Mouse (Mus musculus) kidney, adult 18-20 months (tissue): ENCODE data around the gene Extl1.

ENCODE experiments used
- DNase-seq: peaks from one replicate; pipeline ENCODE4 v3.0.0; 2021

The Extl1 gene

DNA sequence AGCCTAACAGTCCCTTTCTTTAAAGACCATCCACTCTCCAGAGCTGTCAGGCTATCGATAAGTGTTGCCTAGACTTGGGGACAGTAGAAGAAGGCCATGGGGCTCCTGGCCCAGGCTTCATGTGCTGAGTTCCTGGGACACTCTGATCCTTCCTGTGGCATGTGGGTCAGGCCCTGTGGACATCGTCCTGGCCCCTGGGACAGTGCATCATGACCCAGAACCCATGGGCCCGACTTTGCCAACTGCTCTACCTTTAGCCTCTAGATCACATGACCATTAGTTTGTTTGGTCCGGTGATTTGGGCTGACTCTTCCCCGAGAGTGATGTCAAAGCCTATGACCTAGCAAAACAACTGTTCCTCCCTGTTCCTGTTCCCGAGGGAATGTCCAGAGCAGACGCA is 73.5 kb downstream of the Extl1 start:
- peak; percentile 38 for DNase-seq

DNA sequence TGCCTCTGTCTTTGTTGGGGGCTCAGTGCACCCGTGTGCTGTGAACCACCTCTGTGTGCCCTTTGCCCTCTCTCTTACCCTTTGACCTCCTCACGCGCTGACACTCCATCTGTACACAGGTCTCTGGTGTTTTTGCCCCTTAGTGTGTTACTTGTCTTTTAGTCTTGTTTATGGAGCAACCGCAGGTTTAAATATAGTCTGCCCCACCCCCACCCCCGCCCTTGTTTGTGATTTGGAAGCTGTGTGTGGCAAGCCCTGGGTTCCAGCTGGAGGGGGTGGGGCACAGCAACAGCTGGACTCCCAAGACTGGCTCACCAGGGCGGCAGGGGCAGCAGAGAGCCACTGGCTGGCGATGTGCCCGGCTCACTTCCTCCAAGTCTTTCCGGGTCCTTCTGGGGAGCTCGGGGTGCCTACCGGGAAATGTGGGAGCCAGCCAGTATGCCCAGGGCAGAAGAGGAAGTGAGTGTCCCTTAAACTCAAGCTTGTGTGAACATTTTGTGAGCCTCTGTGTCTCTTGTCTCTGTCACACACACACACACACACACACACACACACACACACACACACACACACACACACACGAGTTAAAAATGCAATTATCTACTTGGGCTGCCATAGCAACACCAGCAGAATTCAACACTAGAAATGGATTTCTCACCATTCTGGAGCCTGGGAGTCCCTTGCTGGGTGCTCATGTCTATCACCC is 76.1 kb downstream of the Extl1 start:
- peak; percentile 68 for DNase-seq

DNA sequence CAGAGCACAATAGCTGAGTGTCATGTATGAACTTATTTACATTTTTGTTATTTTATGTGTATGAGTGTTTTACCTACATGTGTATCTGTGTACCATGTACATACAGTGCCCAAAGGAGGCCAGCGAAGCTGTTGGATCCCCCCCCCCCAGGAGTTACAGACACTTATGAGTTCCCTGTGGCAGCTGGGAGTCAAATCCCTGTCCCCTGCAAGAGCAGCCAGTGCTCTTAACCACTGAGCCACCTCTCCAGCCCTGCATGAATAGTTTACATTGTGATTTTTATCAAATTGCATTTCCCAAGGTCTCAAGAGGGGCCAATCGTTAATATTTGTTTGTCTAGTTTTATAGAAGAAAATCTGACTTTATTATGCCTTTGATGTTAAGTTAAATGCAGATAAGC is 76.7 kb downstream of the Extl1 start:
- DNase-seq = no peak
